Mouse (Mus musculus) embryonic facial prominence, embryonic 10.5 days (tissue): ENCODE results near the gene Gm12845. TPM values are rescaled to one million over a fixed set of nuclear protein-coding genes. Genes with fewer than 3 reads are reported as not detected.
A peak's percentile ranks its signal among the peaks of the same experiment; 100 is the strongest.
"Not testable (repeated sequence)": the region's sequence is repeated elsewhere in the genome, so short reads cannot be mapped to it uniquely, and the experiment has no call there.

Experiments
- DNase-seq: peaks from one replicate; pipeline ENCODE4 v3.0.0-alpha.2; 2017; ENCODE audit warnings: low spot score
- H3K27ac ChIP-seq: fragments of 300-500 bp; sonication (generic); replicated peaks from 2 replicates; pipeline ENCODE4 v1.5.1; 2016; ENCODE audit warnings: mild to moderate bottlenecking
- H3K27me3 ChIP-seq: fragments of 300-500 bp; sonication (generic); replicated peaks from 2 replicates; pipeline ENCODE4 v1.6.1; 2016; ENCODE audit warnings: low read depth, mild to moderate bottlenecking; ENCODE audit not compliant: poor library complexity, severe bottlenecking
- H3K36me3 ChIP-seq: fragments of 300-500 bp; sonication (generic); replicated peaks from 2 replicates; pipeline ENCODE4 v1.6.1; 2016; ENCODE audit warnings: mild to moderate bottlenecking, moderate library complexity
- H3K4me1 ChIP-seq: fragments of 300-500 bp; sonication (generic); 2 replicates; pipeline ENCODE4 v1.6.1; 2016
- H3K4me3 ChIP-seq: fragments of 300-500 bp; sonication (generic); 2 replicates; pipeline ENCODE4 v1.5.1; 2016; ENCODE audit warnings: mild to moderate bottlenecking, moderate library complexity
- H3K9me3 ChIP-seq: fragments of 300-500 bp; sonication (generic); 2 replicates; pipeline ENCODE4 v1.6.1; 2016; ENCODE audit warnings: mild to moderate bottlenecking
- WGBS: fragments of 180-500 bp; shearing (Covaris S2); methylation state at CpG from one replicate; pipeline ENCODE4 v1.1.7; 2016; 5-methylcytosine and 5-hydroxymethylcytosine counted together
- polyA plus RNA-seq: library from polyadenylated mRNA; unstranded; fragments of >200 nt; fragmentation: Nextera tagmentation; extraction: Ambion mirVana; gene quantifications from 2 replicates; pipeline ENCODE4 v1.2.1, GENCODE M21; 2016

Gm12845 gene
- polyA plus RNA-seq, 1 experiment from 2014 or later, result not detected

GRCm38 (mm10) chr4:117737559-117737958 lies 13.3 kb downstream of the Gm12845 start:
- Histone ChIP-seq H3K27ac (no peak overlapping the region), H3K36me3 (no peaks in the 10 kb centered on the region), H3K4me1 (no peaks in the 10 kb centered on the region), H3K4me3 (no peak overlapping the region), H3K9me3 (no peaks in the 10 kb centered on the region), H3K27me3 (no peaks in the 10 kb centered on the region)
- DNase-seq, result peak; percentile 12
- 42% methylated on average over 8 of the region's 8 CpGs for WGBS

- H3K9me3 ChIP-seq, DNase-seq, H3K27ac ChIP-seq, H3K36me3 ChIP-seq, H3K27me3 ChIP-seq, H3K4me3 ChIP-seq, H3K4me1 ChIP-seq: not testable (repeated sequence)
- 81% methylated on average over 5 of the region's 5 CpGs for whole genome bisulfite sequencing
These were observed 28.3 kb downstream of the Gm12845 start for GRCm38 (mm10) chr4:117752469-117752868.

- H3K9me3 ChIP-seq, result no peaks in the 10 kb centered on the region
- WGBS, result 93% methylated on average over 5 of the region's 5 CpGs
- no peak for DNase-seq
These were observed 35.9 kb downstream of the Gm12845 start for GRCm38 (mm10) chr4:117760151-117760550.

GRCm38 (mm10) chr4:117765416-117765815 lies 41.2 kb downstream of the Gm12845 start, which contains the start of gene Klf17:
Gene Klf17, minus strand, starts transcription at chr4:117765648.
- Histone ChIP-seq H3K9me3 (no peaks in the 10 kb centered on the region), H3K27me3 (no peaks in the 10 kb centered on the region), H3K4me3 (no peak within 1 kb of the TSS), H3K4me1 (no peaks in the 10 kb centered on the region), H3K36me3 (no peaks in the 10 kb centered on the region), H3K27ac (no peak within 1 kb of the TSS)
- DNase-seq, result no peak
- 75% methylated on average over 12 of the region's 12 CpGs for WGBS

More at GRCm38 (mm10) chr4:117760151-117760550, 35.9 kb downstream of the Gm12845 start:
- no peaks in the 10 kb centered on the region for H3K27me3 ChIP-seq
- no peak overlapping the region for H3K4me3 ChIP-seq
- H3K36me3 ChIP-seq, result no peaks in the 10 kb centered on the region
- H3K4me1 ChIP-seq, result no peaks in the 10 kb centered on the region
- H3K27ac ChIP-seq, result no peak overlapping the region

- Histone ChIP-seq H3K4me3 (no peak overlapping the region), H3K36me3 (no peaks in the 10 kb centered on the region), H3K4me1 (no peaks in the 10 kb centered on the region), H3K27ac (no peak overlapping the region), H3K27me3 (no peaks in the 10 kb centered on the region), H3K9me3 (no peaks in the 10 kb centered on the region)
- DNase-seq, result peak; percentile 56
- 21% methylated on average over 5 of the region's 5 CpGs for WGBS
These were observed 46.7 kb downstream of the Gm12845 start for GRCm38 (mm10) chr4:117770935-117771334.

- Histone ChIP-seq H3K27ac (no peak overlapping the region), H3K4me3 (no peak overlapping the region), H3K36me3 (no peaks in the 10 kb centered on the region), H3K4me1 (no peaks in the 10 kb centered on the region), H3K9me3 (no peaks in the 10 kb centered on the region), H3K27me3 (no peaks in the 10 kb centered on the region)
- DNase-seq, result no peak
- WGBS, result 63% methylated on average over 9 of the region's 9 CpGs
These were observed 48.7 kb downstream of the Gm12845 start for GRCm38 (mm10) chr4:117772960-117773359.

Other genes starting within 250 kb of the Gm12845 start
- 94.6 and 94.8 TPM in 2 replicates for gene Rnf220, start 227.4 kb upstream of the Gm12845 start, polyA plus RNA-seq
- 121 and 132 TPM in 2 replicates for gene Eri3, start 174.0 kb upstream of the Gm12845 start, polyA plus RNA-seq
- gene Dmap1, start 42.1 kb upstream of the Gm12845 start, polyA plus RNA-seq, result 78.4 and 80.0 TPM in 2 replicates
- gene Klf17, start 41.2 kb downstream of the Gm12845 start, polyA plus RNA-seq, result not detected in 2 replicates
- gene Slc6a9, start 110.1 kb downstream of the Gm12845 start, polyA plus RNA-seq, result 8.2 and 10.2 TPM in 2 replicates
- 1.4 and 1.7 TPM in 2 replicates for gene Ccdc24, start 148.1 kb downstream of the Gm12845 start, polyA plus RNA-seq
- gene B4galt2, start 159.1 kb downstream of the Gm12845 start, polyA plus RNA-seq, result 24.7 and 27.2 TPM in 2 replicates
- gene Atp6v0b, start 162.9 kb downstream of the Gm12845 start, polyA plus RNA-seq, result 157 and 162 TPM in 2 replicates
- gene Dph2, start 167.6 kb downstream of the Gm12845 start, polyA plus RNA-seq, result 24.8 and 26.6 TPM in 2 replicates
- gene Ipo13, start 190.6 kb downstream of the Gm12845 start, polyA plus RNA-seq, result 62.8 and 72.3 TPM in 2 replicates
- gene Artn, start 205.4 kb downstream of the Gm12845 start, polyA plus RNA-seq, result 3.1 and 6.7 TPM in 2 replicates